Mouse (Mus musculus): ENCODE measurements around the gene Gm47841. TPM values are rescaled to one million over a fixed set of nuclear protein-coding genes. Genes with fewer than 3 reads are reported as not detected.

Gm47841 gene
- total RNA-seq, 2 experiments from 2014 or later, result not detected

DNA sequence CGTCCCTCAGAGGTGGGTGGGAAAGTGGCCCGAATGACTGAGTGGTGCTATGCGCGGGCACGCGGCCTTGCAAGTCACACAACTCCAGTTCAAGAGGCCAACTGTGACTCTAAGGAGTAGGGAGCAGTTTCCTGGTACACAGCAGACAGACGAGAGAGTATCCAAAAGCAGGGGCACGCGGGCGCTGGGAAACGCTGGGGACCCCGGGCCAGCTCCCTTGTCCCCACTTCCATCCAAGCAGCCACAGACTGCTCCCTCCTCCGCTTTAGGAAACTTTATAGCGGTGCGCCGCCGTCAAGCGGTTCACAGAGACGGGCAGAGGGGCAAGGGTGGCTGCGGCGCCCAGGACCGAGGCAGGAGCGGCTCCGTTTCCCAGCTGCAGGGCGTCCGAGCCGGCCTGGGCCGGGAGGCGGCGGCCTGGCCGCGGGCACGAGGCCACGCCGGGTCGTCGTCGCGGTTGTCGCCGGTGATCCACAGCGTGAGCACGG is 1.1 kb downstream of the Gm47841 start:
- DNase-seq (ENCODE audit: low spot score), result no peak

- no peak for DNase-seq (ENCODE audit: low spot score)
Observed at GRCm38 (mm10) chr15:101044531-101044930, 2.7 kb downstream of the Gm47841 start.

DNA sequence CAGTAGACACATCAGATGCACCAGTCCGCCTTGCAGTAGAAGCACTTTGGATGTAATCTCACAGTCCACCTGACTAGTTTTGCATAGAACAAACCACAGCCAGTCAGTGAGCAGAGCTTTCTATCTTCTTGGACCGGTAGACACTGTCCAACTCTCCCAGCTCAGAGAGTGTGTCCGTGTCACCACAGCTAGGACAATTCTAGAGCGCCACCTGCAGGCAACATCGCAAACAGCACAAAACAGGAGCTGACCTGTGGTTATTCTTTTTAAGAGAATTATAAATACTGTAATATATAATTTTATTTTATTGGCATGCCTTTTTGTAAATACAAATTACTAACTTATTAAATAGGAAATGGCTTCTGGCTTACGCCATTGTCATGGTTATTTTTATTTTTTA is 4.6 kb downstream of the Gm47841 start:
- no peak for DNase-seq (ENCODE audit: low spot score)

DNA sequence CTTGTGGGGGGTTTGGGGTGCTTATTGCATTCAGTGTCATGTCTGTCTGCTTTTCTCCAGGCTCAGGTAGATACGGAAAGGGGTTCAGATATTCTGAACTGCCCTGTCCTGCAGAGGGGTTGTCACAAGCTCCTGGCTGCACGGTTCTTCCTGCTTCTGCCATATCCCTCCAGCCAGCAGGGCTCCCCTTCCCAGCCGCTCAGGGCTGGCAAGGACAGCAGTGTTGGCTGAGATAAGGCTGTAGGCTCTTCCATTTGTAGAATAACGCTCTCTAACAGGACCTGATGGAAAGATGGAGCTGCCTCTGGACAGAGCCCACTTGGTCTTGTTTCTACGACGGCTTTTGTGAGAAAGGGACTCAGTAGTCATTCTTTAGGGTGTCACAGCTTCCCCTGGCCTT is 5.2 kb downstream of the Gm47841 start:
- DNase-seq (ENCODE audit: low spot score), result no peak

DNA sequence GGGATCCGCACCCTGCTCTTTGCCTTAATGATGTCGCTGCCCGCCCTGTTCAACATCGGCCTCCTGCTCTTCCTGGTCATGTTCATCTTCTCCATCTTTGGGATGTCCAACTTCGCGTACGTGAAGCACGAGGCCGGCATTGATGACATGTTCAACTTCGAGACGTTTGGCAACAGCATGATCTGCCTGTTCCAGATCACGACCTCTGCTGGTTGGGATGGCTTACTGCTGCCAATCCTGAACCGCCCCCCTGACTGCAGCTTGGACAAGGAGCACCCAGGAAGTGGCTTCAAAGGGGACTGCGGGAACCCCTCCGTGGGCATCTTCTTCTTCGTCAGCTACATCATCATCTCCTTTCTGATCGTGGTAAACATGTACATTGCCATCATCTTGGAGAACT is 7.5 kb downstream of the Gm47841 start:
- DNase-seq (ENCODE audit: low spot score), result no peak

DNA sequence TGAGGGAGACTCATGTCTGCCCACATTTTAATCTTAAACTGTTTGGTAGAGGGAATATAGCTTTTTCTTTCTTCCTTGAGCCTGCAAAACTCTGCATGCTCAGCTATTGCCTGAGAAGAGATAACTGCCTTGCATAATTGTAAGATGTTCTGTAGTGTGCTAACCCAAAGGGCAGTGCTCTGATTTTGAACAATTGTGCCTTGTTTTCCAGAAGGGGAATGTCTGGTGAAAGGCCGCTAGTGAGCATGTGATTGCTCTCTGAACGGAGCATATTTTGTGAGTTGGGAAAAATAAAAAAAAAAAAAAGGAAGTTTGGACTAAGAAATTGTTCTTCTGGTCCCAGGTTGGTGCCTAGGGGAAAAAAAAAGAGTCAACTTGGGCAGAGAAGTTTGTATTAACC is 18.2 kb downstream of the Gm47841 start:
- no peak for DNase-seq (ENCODE audit: low spot score)

DNA sequence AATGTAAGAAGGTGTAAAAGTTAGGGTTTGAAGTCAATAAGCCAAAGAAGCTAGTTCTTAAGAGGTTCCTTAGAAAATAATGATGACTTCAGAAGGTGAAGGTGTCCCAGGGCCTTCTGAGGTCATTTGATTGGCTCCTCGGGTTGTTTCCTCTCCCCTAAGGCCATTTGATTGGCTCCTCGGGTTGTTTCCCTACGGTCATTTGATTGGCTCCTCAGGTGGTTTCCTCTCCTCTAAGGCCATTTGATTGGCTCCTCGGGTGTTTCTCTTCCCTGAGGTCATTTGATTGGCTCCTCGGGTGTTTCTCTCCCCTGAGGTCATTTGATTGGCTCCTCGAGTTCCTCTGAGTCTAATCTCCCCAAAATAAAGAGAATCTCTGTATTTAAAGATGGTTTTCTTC is 35.8 kb downstream of the Gm47841 start:
- DNase-seq (ENCODE audit: low spot score), result no peak

GRCm38 (mm10) chr15:101008386-101009010 is 38.7 kb downstream of the Gm47841 start:
- no peak for DNase-seq (ENCODE audit: low spot score)

DNA sequence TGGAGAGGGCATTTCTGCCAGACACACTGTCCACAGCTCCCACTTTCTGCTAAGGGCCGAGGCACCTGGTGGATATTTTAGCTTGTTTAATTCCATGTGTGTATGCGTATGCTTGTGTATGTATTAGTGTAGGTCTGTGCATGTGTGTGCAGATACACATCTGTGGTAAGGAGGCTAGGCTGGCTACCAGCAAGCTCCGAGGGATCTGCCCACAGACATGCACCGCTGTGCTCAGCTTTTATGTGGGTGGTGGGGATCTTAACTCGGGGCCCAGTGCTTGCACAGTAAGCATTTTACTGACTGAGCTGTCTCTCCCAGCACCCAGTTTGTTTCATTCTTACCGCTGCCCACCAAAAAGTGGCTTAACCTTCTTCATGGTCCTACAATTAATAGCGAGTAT is 40.0 kb downstream of the Gm47841 start:
- DNase-seq (ENCODE audit: low spot score), result no peak

DNA sequence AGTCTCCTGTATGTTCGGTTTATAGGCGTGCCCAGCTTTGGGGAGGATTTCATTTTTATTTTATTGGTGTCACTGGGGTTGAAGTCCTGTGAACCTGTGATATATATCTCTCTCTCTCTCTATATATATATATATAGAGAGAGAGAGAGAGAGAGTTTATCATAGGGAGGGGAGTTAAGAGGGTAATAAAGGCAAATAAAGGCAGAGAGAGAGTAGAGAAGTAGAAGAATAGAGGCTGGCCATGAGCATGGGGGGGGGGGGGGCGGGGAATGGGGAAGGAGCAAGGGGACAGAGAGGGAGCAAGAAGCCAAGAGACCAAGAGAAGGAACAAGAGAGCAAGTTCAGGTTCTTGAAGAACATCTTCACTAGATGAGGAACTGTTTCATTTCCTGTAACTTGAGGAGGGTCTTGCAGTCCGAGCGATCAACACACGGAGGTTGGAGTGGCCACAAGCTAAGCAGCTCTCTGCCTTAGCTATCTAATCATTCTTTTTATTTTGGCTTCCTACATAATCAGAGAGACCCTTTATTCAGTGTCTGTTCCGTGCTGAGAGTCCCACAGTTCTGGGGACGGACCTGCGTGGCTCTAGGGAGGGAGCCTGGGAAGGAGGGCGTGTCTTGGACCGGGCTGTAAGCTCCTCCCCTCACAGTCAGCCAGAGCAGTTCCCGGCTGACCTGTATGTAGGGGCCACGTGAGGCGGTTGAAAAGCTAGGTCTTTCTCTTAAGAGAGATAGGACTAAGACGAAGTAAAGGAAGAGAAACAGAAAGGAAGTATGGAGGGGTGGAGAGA is 40.8 kb downstream of the Gm47841 start:
- DNase-seq (ENCODE audit: low spot score), result peak; percentile 30

GRCm38 (mm10) chr15:101005717-101006116 is 41.5 kb downstream of the Gm47841 start:
- DNase-seq (ENCODE audit: low spot score), result no peak

GRCm38 (mm10) chr15:101004538-101004937 is 42.7 kb downstream of the Gm47841 start:
- DNase-seq (ENCODE audit: low spot score), result no peak

GRCm38 (mm10) chr15:101002466-101002865 is 44.7 kb downstream of the Gm47841 start:
- DNase-seq (ENCODE audit: low spot score), result no peak

DNA sequence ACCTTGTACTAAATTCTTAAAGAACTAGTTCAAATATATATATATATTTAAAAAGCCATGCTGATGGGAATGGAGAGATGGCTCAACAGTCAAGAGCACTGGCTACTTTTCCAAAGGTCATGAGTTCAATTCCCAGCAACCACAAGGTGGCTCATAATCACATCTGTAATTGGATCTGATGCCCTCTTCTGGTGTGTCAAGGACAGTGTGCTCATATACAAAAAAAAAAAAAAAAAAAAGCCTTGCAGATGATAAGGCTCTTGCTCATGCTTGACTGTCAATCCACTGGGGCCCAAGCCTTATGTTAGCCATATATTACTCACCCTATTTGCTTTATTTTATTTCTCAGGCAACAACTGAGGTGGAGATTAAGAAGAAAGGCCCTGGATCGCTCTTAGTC is 45.5 kb downstream of the Gm47841 start:
- no peak for DNase-seq (ENCODE audit: low spot score)

GRCm38 (mm10) chr15:100997090-100997489 is 50.1 kb downstream of the Gm47841 start:
- no peak for DNase-seq (ENCODE audit: low spot score)

Other genes starting within 250 kb of the Gm47841 start
- under 1 TPM; 0.07 to 0.37 TPM for gene Scn8a, start 177.5 kb downstream of the Gm47841 start, total RNA-seq (2021)
- gene Fignl2, start 31.2 kb upstream of the Gm47841 start, total RNA-seq (2021), result under 1 TPM; 0.55 to 0.81 TPM
- gene Ankrd33, start 68.4 kb upstream of the Gm47841 start, total RNA-seq (2021), result not detected
- 10 to 100 TPM in 1 of 2 experiments, 1 to 10 TPM in 1; 8.6 to 11.7 TPM for gene Acvrl1, start 81.1 kb upstream of the Gm47841 start, total RNA-seq (2021)
- 10 to 100 TPM; 26.0 to 48.0 TPM for gene Acvr1b, start 126.7 kb upstream of the Gm47841 start, total RNA-seq (2021)
- 1 to 10 TPM; 4.4 to 5.1 TPM for gene Grasp, start 176.8 kb upstream of the Gm47841 start, total RNA-seq (2021)
- 100 to 1,000 TPM; 206 to 234 TPM for gene Nr4a1, start 206.9 kb upstream of the Gm47841 start, total RNA-seq (2021)
- gene Atg101, start 236.9 kb upstream of the Gm47841 start, total RNA-seq (2021), result 10 to 100 TPM; 25.0 to 31.3 TPM
- under 1 TPM; 0.26 to 0.27 TPM for gene 6030408B16Rik, start 245.8 kb upstream of the Gm47841 start, total RNA-seq (2021)

Measured in gastrocnemius, adult 18-20 months (tissue).